ENCODE assay signal across 25 mouse cellular contexts in the genomic region with DNA sequence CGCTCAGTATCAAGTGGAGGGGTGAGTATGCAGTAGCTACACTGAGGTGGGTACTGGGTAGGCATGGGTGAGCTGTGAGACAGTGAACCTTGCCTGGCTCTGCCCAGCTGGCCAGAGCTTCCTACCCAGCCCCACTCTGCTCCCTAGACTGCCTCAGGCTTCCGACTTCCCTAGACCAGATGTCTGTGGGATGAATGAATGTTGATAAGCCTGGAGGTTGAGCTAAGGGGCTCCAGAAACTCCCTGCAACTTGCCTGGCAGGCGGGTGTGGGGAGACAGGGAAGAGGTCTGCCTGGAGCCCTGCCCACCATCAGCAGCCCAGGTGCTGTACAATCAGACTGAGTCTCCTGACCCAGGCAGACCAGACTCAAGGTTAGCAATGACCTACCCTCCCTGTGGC.
DNase-seq lines count a peak whose midpoint lies in the region; ATAC-seq and TF ChIP-seq lines count a peak whose summit lies in the region.
"Had no signal": no experiment of that assay in that cellular context is flagged by ENCODE, and none has a peak within 500 bp of the region (broad histone marks: within the 10 kb centered on the region; RNA-seq: fewer than 3 reads in every experiment).

No protein-coding gene starts in this region.

- no peak overlapping the region for H3K4me2 ChIP-seq in forebrain, embryonic 14.5 days (ENCODE audit: low read length)
- H3K4me2 ChIP-seq: forebrain, embryonic 12.5 days; heart, embryonic 15.5 days; hindbrain, embryonic 14.5 days; midbrain, embryonic 11.5 days had no signal

- H3K27ac ChIP-seq in forebrain, embryonic 14.5 days (ENCODE audit: low read depth, low read length): no peak overlapping the region
- no peak overlapping the region for H3K27ac ChIP-seq in forebrain, embryonic 10.5 days
- peak overlapping the region; percentile 81 for H3K27ac ChIP-seq in layer of hippocampus, adult 2 months
- H3K27ac ChIP-seq: forebrain, embryonic 12.5 days; heart, embryonic 10.5 days; heart, embryonic 15.5 days; hindbrain, embryonic 14.5 days; liver, embryonic 14.5 days had no signal

- DNase-seq in forebrain, embryonic 14.5 days (ENCODE audit: low spot score): no peak
- no peak for DNase-seq in forebrain, embryonic 10.5 days (ENCODE audit: extremely low spot score, low spot score)
- no peak for DNase-seq in layer of hippocampus, adult 2 months (ENCODE audit: low spot score in 2 of 2)
- DNase-seq in layer of hippocampus, adult 9-11 months: no peak
- peak; percentile 33 to 58 for DNase-seq in left cerebral cortex, postnatal 36 days (ENCODE audit: low spot score in 2 of 2)
- DNase-seq in left cerebral cortex, postnatal 14 days (ENCODE audit: low spot score in 2 of 2): no peak
- DNase-seq in brain, adult 2 months (ENCODE audit: low read depth, low spot score): peak; percentile 59
- DNase-seq in adipocyte (ENCODE audit: low spot score): no peak
- DNase-seq: cerebellum, adult 11 months; kidney, adult 9 months; kidney, postnatal 10 days; liver; lung, adult 2 months; retina, postnatal 1 day; spleen, adult 18-20 months; thymus, postnatal 14 days had no signal

- no peak for TF ChIP-seq CTCF in layer of hippocampus, adult 2 months (conservative IDR thresholded peaks at IDR 0.05)

- ATAC-seq in forebrain, embryonic 14.5 days: 0 out of 2 replicates have a peak, but pooled peaks have one; percentile 4
- ATAC-seq: intestine, postnatal 0 days had no signal

- 78% methylated on average over 3 of the region's 3 CpGs for WGBS in forebrain, embryonic 14.5 days
- WGBS in forebrain, embryonic 10.5 days: 89% methylated on average over 3 of the region's 3 CpGs

- no peak overlapping the region for H3K4me3 ChIP-seq in forebrain, embryonic 14.5 days (ENCODE audit: low read depth, low read length)
- H3K4me3 ChIP-seq in forebrain, embryonic 10.5 days: no peak overlapping the region
- H3K4me3 ChIP-seq in layer of hippocampus, adult 2 months: no peak overlapping the region
- H3K4me3 ChIP-seq: erythroblast, embryonic 14.5 days; forebrain, embryonic 12.5 days; heart, embryonic 10.5 days; heart, embryonic 15.5 days had no signal

- peaks cover 20% of the 10 kb centered on the region for H3K4me1 ChIP-seq in forebrain, embryonic 14.5 days (ENCODE audit: control insufficient read depth, insufficient read depth, low read length)
- peaks cover 35% of the 10 kb centered on the region for H3K4me1 ChIP-seq in forebrain, embryonic 10.5 days
- H3K4me1 ChIP-seq: heart, embryonic 15.5 days had no signal

- intact Hi-C loops in left cerebral cortex, postnatal 36 days (cut with DNase I): loop anchor here (1.0 to 5.0 kb wide), 2 partner anchors 45 to 139 kb away; a partner anchor contains a TSS
- intact Hi-C loops in left cerebral cortex, postnatal 14 days (cut with DNase I): loop anchor here (1.0 kb wide), 1 partner anchor 20 kb away; no protein-coding TSS in a partner anchor

- H3K36me3 ChIP-seq in forebrain, embryonic 14.5 days (ENCODE audit: control insufficient read depth, insufficient read depth, low read length): no peaks in the 10 kb centered on the region
- H3K36me3 ChIP-seq in forebrain, embryonic 10.5 days (replicated peaks): no peaks in the 10 kb centered on the region
- H3K36me3 ChIP-seq: forebrain, embryonic 12.5 days; G1E; heart, embryonic 10.5 days; heart, embryonic 15.5 days had no signal

- no peaks in the 10 kb centered on the region for H3K9me3 ChIP-seq in forebrain, embryonic 14.5 days (replicated peaks; ENCODE audit: control insufficient read depth, low read length)
- no peaks in the 10 kb centered on the region for H3K9me3 ChIP-seq in forebrain, embryonic 10.5 days
- H3K9me3 ChIP-seq: forebrain, embryonic 12.5 days; heart, embryonic 10.5 days; heart, embryonic 15.5 days had no signal

- no peaks in the 10 kb centered on the region for H3K27me3 ChIP-seq in forebrain, embryonic 14.5 days (replicated peaks; ENCODE audit: control insufficient read depth, insufficient read depth, low read length)
- no peaks in the 10 kb centered on the region for H3K27me3 ChIP-seq in forebrain, embryonic 10.5 days (ENCODE audit: poor library complexity, severe bottlenecking)
- H3K27me3 ChIP-seq: forebrain, embryonic 12.5 days; heart, embryonic 15.5 days had no signal

- no peak overlapping the region for H3K9ac ChIP-seq in forebrain, embryonic 14.5 days (ENCODE audit: low read length)
- H3K9ac ChIP-seq: forebrain, embryonic 12.5 days; heart, embryonic 15.5 days; hindbrain, embryonic 14.5 days; liver, embryonic 14.5 days had no signal

Comparison
In these comparisons a context has a peak if more than half of its experiments do, and no peak if none do; other contexts are left out.
1. DNase-seq: peak in left cerebral cortex, postnatal 36 days (2 of 2) and brain, adult 2 months (single experiment); none in forebrain, embryonic 14.5 days (single experiment), forebrain, embryonic 10.5 days (single experiment), layer of hippocampus, adult 2 months (0 of 2), layer of hippocampus, adult 9-11 months (single experiment), left cerebral cortex, postnatal 14 days (0 of 2) and adipocyte (single experiment).